ENCODE assay signal across 8 mouse cellular contexts in the genomic region with DNA sequence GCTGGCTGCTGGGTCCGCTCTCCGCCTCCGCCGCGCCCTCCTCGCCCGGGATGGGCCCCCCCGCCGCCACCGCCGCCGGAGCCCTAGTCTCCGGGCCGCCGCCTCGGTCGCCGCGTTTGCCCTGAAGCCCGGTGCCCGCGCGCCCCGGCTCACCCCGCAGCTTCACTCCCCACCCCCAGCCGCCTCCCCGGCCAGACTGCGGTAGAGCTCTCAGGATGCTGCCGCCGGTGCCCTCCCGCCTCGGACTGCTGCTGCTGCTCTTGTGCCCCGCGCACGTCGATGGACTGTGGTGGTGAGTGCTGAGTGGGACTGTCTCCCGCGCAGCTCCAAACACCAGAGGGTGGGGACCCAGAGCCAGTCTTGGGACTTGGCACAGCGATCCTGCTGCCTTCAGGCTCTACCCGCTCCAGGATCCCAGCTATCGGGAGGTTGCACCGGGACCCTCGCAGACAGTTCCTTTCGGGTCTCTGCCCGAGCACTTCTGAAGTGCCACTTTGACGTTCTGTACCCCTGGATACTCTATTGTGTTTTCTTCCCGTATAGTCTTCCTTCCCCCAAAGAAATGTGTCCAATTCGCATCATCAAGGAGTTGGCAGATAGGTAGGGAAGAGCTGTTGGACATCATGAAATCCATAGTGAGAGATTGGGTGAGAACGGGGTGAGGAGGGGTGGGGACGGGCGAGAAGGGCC. TPM values are rescaled to one million over a fixed set of nuclear protein-coding genes. Genes with fewer than 3 reads are reported as not detected.
DNase-seq lines count a peak whose midpoint lies in the region; ATAC-seq lines count a peak whose summit lies in the region.

No protein-coding gene starts in this region.

- peak overlapping the region; percentile 79 for H3K4me2 ChIP-seq in forebrain, embryonic 11.5 days (ENCODE audit: low read depth, low read length, severe bottlenecking)
- H3K4me2 ChIP-seq in neural tube, embryonic 14.5 days (ENCODE audit: low read depth, low read length) = peak overlapping the region; percentile 76

- under 1% methylated on average over 32 of the region's 51 CpGs for WGBS in forebrain, embryonic 11.5 days
- WGBS in limb, embryonic 10.5 days = under 1% methylated on average over 51 of the region's 51 CpGs
- under 1% methylated on average over 32 of the region's 51 CpGs for WGBS in neural tube, embryonic 14.5 days

- DNase-seq in frontal cortex, postnatal 25 days (ENCODE audit: low spot score in 2 of 2) = no peak
- DNase-seq in B cell, adult 2 months = peak; percentile 32 to 44
- no peak for DNase-seq in forebrain, embryonic 11.5 days (ENCODE audit: low spot score)
- DNase-seq in limb, embryonic 10.5 days (ENCODE audit: low spot score) = peak; percentile 68
- no peak for DNase-seq in left cerebral cortex, adult 8-10 months (ENCODE audit: low spot score in 2 of 2)

- peak overlapping the region; percentile 41 for H3K4me3 ChIP-seq in forebrain, embryonic 11.5 days (ENCODE audit: low read depth, low read length)
- H3K4me3 ChIP-seq in limb, embryonic 10.5 days = peak overlapping the region; percentile 59
- H3K4me3 ChIP-seq in neural tube, embryonic 14.5 days (ENCODE audit: low read depth, low read length) = peak overlapping the region; percentile 36

- H3K4me1 ChIP-seq in forebrain, embryonic 11.5 days (replicated peaks; ENCODE audit: control insufficient read depth, insufficient read depth, low read length) = peaks cover 10% of the 10 kb centered on the region
- peaks cover 56% of the 10 kb centered on the region for H3K4me1 ChIP-seq in limb, embryonic 10.5 days
- peaks cover 11% of the 10 kb centered on the region; the same call in 1 of the 2 replicates for H3K4me1 ChIP-seq in neural tube, embryonic 14.5 days (ENCODE audit: control insufficient read depth, insufficient read depth, low read length)

- peak; percentile 15; the same call in 1 of the 2 replicates for ATAC-seq in frontal cortex, adult (ENCODE audit: low TSS enrichment)
- no peak for ATAC-seq in forebrain, embryonic 11.5 days (replicated peaks; ENCODE audit: low FRiP score)
- ATAC-seq in neural tube, embryonic 14.5 days (ENCODE audit: low read depth) = 0 out of 2 replicates have a peak, but pooled peaks have one; percentile 32
- no peak for ATAC-seq in granulocyte monocyte progenitor cell, adult 5-6 weeks (replicated peaks; ENCODE audit: poor library complexity, severe bottlenecking)

- peaks cover 76% of the 10 kb centered on the region for H3K27me3 ChIP-seq in forebrain, embryonic 11.5 days (ENCODE audit: control insufficient read depth, insufficient read depth, low read length)
- peaks cover 99% of the 10 kb centered on the region for H3K27me3 ChIP-seq in limb, embryonic 10.5 days (ENCODE audit: low read depth, poor library complexity, severe bottlenecking)
- H3K27me3 ChIP-seq in neural tube, embryonic 14.5 days (ENCODE audit: control insufficient read depth, insufficient read depth, low read length) = peaks cover 49% of the 10 kb centered on the region

- H3K9ac ChIP-seq in forebrain, embryonic 11.5 days (ENCODE audit: low read length) = no peak overlapping the region
- peak overlapping the region; percentile 50; the same call in 1 of the 2 replicates for H3K9ac ChIP-seq in neural tube, embryonic 14.5 days (replicated peaks; ENCODE audit: low read depth, low read length)

- no peaks in the 10 kb centered on the region for H3K9me3 ChIP-seq in forebrain, embryonic 11.5 days (ENCODE audit: control insufficient read depth, low read length)
- no peaks in the 10 kb centered on the region for H3K9me3 ChIP-seq in limb, embryonic 10.5 days (replicated peaks)
- no peaks in the 10 kb centered on the region for H3K9me3 ChIP-seq in neural tube, embryonic 14.5 days (ENCODE audit: control insufficient read depth, low read length)

- no peaks in the 10 kb centered on the region for H3K36me3 ChIP-seq in forebrain, embryonic 11.5 days (ENCODE audit: control insufficient read depth, insufficient read depth, low read length)
- H3K36me3 ChIP-seq in limb, embryonic 10.5 days = no peaks in the 10 kb centered on the region
- no peaks in the 10 kb centered on the region for H3K36me3 ChIP-seq in neural tube, embryonic 14.5 days (ENCODE audit: control insufficient read depth, insufficient read depth, low read length)

- H3K27ac ChIP-seq in forebrain, embryonic 11.5 days (ENCODE audit: low read depth, low read length) = no peak overlapping the region
- H3K27ac ChIP-seq in limb, embryonic 10.5 days = peak overlapping the region; percentile 26
- H3K27ac ChIP-seq in neural tube, embryonic 14.5 days (ENCODE audit: low read depth, low read length) = no peak overlapping the region

RNA-seq across cellular contexts. Expression of a gene that starts 0.4 kb away (rescaled TPM):
- 7.0 and 8.5 TPM in 2 replicates for polyA plus RNA-seq in forebrain, embryonic 11.5 days (2014; fragmentation: Nextera tagmentation; extraction: Ambion mirVana)
- 30.1 and 34.2 TPM in 2 replicates for polyA plus RNA-seq in limb, embryonic 10.5 days (2016; fragmentation: Nextera tagmentation; extraction: Ambion mirVana)
- polyA plus RNA-seq in neural tube, embryonic 14.5 days (2014; fragmentation: Nextera tagmentation; extraction: Ambion mirVana) = 8.4 TPM in 1 of 2 replicates, not detected in the other
- not detected in 2 replicates for total RNA-seq in granulocyte monocyte progenitor cell, adult 5-6 weeks (2014; fragmentation: Nextera tagmentation)
- 0.21 and 1.2 TPM in 2 replicates for total RNA-seq in granulocyte monocyte progenitor cell, adult 5-6 weeks (2017)
- 1 to 10 TPM; 2.4 to 3.7 (median 2.5) TPM for total RNA-seq in left cerebral cortex, adult 8-10 months (2022)

RNA-seq across cellular contexts. Expression of a gene that starts 19.2 kb away (rescaled TPM):
- polyA plus RNA-seq in forebrain, embryonic 11.5 days (2014; fragmentation: Nextera tagmentation; extraction: Ambion mirVana) = 1.5 and 2.4 TPM in 2 replicates
- polyA plus RNA-seq in limb, embryonic 10.5 days (2016; fragmentation: Nextera tagmentation; extraction: Ambion mirVana) = 1.3 and 1.6 TPM in 2 replicates
- not detected in 2 replicates for polyA plus RNA-seq in neural tube, embryonic 14.5 days (2014; fragmentation: Nextera tagmentation; extraction: Ambion mirVana)
- not detected in 2 replicates for total RNA-seq in granulocyte monocyte progenitor cell, adult 5-6 weeks (2014; fragmentation: Nextera tagmentation)
- total RNA-seq in granulocyte monocyte progenitor cell, adult 5-6 weeks (2017) = not detected in 2 replicates
- total RNA-seq in left cerebral cortex, adult 8-10 months (2022) = 10 to 100 TPM; 11.0 to 11.8 (median 11.2) TPM

RNA-seq across cellular contexts. Expression of a gene that starts 23.1 kb away (rescaled TPM):
- polyA plus RNA-seq in forebrain, embryonic 11.5 days (2014; fragmentation: Nextera tagmentation; extraction: Ambion mirVana) = 0.39 TPM in 1 of 2 replicates, not detected in the other
- polyA plus RNA-seq in limb, embryonic 10.5 days (2016; fragmentation: Nextera tagmentation; extraction: Ambion mirVana) = 0.16 and 0.29 TPM in 2 replicates
- polyA plus RNA-seq in neural tube, embryonic 14.5 days (2014; fragmentation: Nextera tagmentation; extraction: Ambion mirVana) = 0.23 TPM in 1 of 2 replicates, not detected in the other
- not detected in 2 replicates for total RNA-seq in granulocyte monocyte progenitor cell, adult 5-6 weeks (2014; fragmentation: Nextera tagmentation)
- total RNA-seq in granulocyte monocyte progenitor cell, adult 5-6 weeks (2017) = not detected in 2 replicates
- under 1 TPM; 0.13 to 0.64 (median 0.48) TPM for total RNA-seq in left cerebral cortex, adult 8-10 months (2022)

RNA-seq across cellular contexts. Expression of a gene that starts 58.7 kb away (rescaled TPM):
- polyA plus RNA-seq in forebrain, embryonic 11.5 days (2014; fragmentation: Nextera tagmentation; extraction: Ambion mirVana) = 5.8 and 6.7 TPM in 2 replicates
- polyA plus RNA-seq in limb, embryonic 10.5 days (2016; fragmentation: Nextera tagmentation; extraction: Ambion mirVana) = 22.8 and 25.5 TPM in 2 replicates
- polyA plus RNA-seq in neural tube, embryonic 14.5 days (2014; fragmentation: Nextera tagmentation; extraction: Ambion mirVana) = 1.2 and 2.9 TPM in 2 replicates
- 10.1 and 13.1 TPM in 2 replicates for total RNA-seq in granulocyte monocyte progenitor cell, adult 5-6 weeks (2014; fragmentation: Nextera tagmentation)
- 5.8 and 6.9 TPM in 2 replicates for total RNA-seq in granulocyte monocyte progenitor cell, adult 5-6 weeks (2017)
- total RNA-seq in left cerebral cortex, adult 8-10 months (2022) = 1 to 10 TPM; 6.5 to 8.5 (median 7.8) TPM

Comparison
In these comparisons a context has a peak if more than half of its experiments do, and no peak if none do; other contexts are left out.
1. ATAC-seq: peak in frontal cortex, adult (single experiment) and neural tube, embryonic 14.5 days (single experiment); none in forebrain, embryonic 11.5 days (single experiment) and granulocyte monocyte progenitor cell, adult 5-6 weeks (single experiment).
2. DNase-seq: peak in B cell, adult 2 months (2 of 2) and limb, embryonic 10.5 days (single experiment); none in frontal cortex, postnatal 25 days (0 of 2), forebrain, embryonic 11.5 days (single experiment) and left cerebral cortex, adult 8-10 months (0 of 2).
3. Peak in every context shown above with its lines, with median percentiles within 50 percentile points of each other: H3K4me3 ChIP-seq.